8 mouse cellular contexts compared by ENCODE assay signal in the genomic region with DNA sequence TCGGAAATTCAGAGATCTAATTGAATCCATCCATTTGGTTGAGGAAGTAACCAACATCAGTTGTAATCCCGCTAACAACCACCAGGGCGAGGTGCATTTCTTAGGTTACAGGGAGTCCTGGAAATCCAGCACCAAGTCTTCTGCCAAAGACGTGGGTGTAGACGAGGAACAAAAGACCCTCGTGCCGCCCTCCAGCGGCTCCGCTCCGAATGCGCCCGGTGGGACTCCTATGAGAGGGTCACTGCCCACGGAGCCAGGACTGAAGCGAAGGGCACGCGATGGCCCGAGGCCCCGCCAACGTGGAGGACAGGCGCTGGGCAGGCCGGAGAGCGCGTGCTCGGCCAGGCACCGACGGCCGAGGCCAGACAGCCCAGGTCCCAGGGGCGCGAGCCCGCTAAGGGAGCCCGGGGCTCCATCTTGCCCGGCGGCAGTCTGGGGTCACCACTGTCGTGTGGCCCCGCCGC. TPM values are rescaled to one million over a fixed set of nuclear protein-coding genes. Genes with fewer than 3 reads are reported as not detected.
DNase-seq lines count a peak whose midpoint lies in the region; ATAC-seq lines count a peak whose summit lies in the region.

No protein-coding gene starts in this region.

- whole genome bisulfite sequencing in hindbrain, embryonic 16.5 days, result under 1% methylated on average over 31 of the region's 36 CpGs

- ATAC-seq in hindbrain, embryonic 16.5 days, result peak; percentile 12

- DNase-seq in T-cell, adult 2 months (ENCODE audit: low spot score), result peak; percentile 86
- DNase-seq in cerebellum, postnatal 25 days, result peak; percentile 82 to 87
- DNase-seq in gastrocnemius, adult 18-20 months (ENCODE audit: low spot score), result peak; percentile 84
- peak; percentile 51 to 71 for DNase-seq in left cerebral cortex, adult 18-20 months (ENCODE audit: low spot score in 2 of 2)
- DNase-seq in lung, postnatal 4 days, result peak; percentile 83 to 89
- DNase-seq in retina, postnatal 1 day, result peak; percentile 93
- DNase-seq in thymus, postnatal 4 days, result peak; percentile 88

- no peaks in the 10 kb centered on the region for H3K9me3 ChIP-seq in hindbrain, embryonic 16.5 days (ENCODE audit: control insufficient read depth, low read length)

- peak overlapping the region; percentile 62 for H3K4me2 ChIP-seq in hindbrain, embryonic 16.5 days (ENCODE audit: low read length)

- H3K27ac ChIP-seq in hindbrain, embryonic 16.5 days (ENCODE audit: low read depth, low read length), result peak overlapping the region; percentile 81

- no peaks in the 10 kb centered on the region for H3K27me3 ChIP-seq in hindbrain, embryonic 16.5 days (replicated peaks; ENCODE audit: control insufficient read depth, insufficient read depth, low read length)

- peaks cover 17% of the 10 kb centered on the region for H3K4me1 ChIP-seq in hindbrain, embryonic 16.5 days (ENCODE audit: control insufficient read depth, insufficient read depth, low read depth, low read length)

- 0 out of 2 replicates have a peak, but pooled peaks cover 3% of the 10 kb centered on the region for H3K36me3 ChIP-seq in hindbrain, embryonic 16.5 days (ENCODE audit: control insufficient read depth, insufficient read depth, low read length)

- H3K4me3 ChIP-seq in hindbrain, embryonic 16.5 days (ENCODE audit: low read length), result peak overlapping the region; percentile 55

- peak overlapping the region; percentile 64 for H3K9ac ChIP-seq in hindbrain, embryonic 16.5 days (ENCODE audit: low read depth, low read length)

RNA-seq across cellular contexts. Expression of gene Zmym2, which starts 1.1 kb away (rescaled TPM):
- 10 to 100 TPM; 35.2 to 37.1 TPM for total RNA-seq in gastrocnemius, adult 18-20 months (2021)
- 44.9 and 54.4 TPM in 2 replicates for polyA plus RNA-seq in hindbrain, embryonic 16.5 days (2015; fragmentation: Nextera tagmentation; extraction: Ambion mirVana)
- 10 to 100 TPM; 88.1 to 89.6 TPM for total RNA-seq in left cerebral cortex, adult 18-20 months (2021)

Comparison
In these comparisons a context has a peak if more than half of its experiments do, and no peak if none do; other contexts are left out.
1. Peak in every context shown above with its lines: DNase-seq, ATAC-seq, H3K4me3 ChIP-seq and H3K27ac ChIP-seq.